Mouse (Mus musculus): ENCODE measurements around the gene Helz.

Gene Helz

DNA sequence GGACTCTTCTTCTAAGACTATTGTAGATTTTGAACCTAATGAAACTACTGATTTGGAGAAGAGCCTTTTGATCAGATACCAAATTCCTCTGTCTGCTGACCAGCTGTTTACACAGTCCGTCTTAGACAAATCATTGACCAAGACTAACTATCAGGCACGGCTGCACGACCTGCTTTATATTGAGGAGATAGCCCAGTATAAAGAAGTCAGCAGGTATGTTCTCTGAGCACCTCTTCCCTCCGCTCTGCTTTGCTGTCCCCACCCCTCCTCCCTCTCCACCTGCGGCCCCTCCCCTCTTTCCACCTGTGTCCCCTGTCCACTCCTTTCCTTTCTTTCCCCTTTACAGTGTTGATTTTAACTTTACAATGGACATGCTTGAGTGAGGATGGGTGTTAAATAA, 66.2 kb downstream of the Helz start:
- no peak for DNase-seq (ENCODE audit: extremely low spot score, low read depth, low spot score)

DNA sequence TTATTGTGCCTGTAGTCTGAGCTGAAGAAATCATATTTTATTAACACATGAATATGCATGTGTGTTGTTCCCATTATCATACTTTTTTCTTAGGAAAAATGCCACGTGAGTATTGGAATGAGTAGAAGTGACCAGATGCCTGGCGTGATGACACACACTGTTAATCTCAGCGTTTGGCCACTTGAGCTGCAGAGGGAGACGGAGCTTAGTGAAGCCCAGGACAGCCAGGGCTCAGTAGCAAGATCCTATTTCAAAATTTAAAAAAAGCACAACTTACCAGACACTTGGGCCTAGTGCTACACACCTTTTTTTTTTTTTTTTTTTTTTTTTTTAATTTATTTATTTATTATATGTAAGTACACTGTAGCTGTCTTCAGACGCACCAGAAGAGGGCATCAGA, 68.0 kb downstream of the Helz start:
- DNase-seq (ENCODE audit: extremely low spot score, low read depth, low spot score), result no peak

DNA sequence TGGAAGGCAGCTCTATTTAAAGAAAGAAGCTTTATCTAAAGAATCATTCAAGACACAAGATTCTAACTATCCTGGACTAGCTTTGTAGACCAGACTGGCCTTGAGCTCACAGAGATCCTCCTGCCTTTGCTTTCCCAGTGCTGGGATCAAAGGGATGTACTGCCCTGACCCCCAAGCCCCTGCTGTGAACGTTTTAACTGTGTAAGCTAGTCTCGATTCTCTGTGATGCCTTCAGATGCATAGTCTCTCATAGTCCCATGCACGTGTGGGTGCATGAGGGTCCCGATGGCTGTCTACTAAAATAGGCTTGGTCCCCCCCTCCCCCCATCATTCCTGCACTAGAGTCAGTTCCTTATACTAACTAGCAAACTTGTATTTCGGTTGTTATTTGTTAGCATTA, 70.2 kb downstream of the Helz start:
- no peak for DNase-seq (ENCODE audit: extremely low spot score, low read depth, low spot score)

DNA sequence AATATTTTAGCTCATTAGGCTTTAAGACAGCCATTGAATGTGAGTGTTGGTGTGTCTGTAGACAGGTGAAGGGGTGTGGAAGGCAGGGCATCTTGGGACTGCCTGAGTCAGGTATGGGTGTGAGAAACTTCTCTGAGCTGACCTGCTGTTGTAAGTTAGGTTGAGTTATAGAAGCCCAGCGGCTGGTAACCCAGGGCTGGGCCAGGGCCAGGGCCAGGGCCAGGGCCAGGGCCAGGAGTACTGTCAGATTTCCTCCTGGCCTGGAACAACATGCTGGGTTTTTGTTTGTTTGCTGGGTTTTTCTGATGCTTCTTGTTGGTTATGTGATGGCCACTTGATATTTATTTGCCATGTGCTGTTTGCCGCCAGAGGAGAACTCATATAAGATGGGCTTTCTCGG, 76.9 kb downstream of the Helz start:
- DNase-seq (ENCODE audit: extremely low spot score, low read depth, low spot score), result no peak

DNA sequence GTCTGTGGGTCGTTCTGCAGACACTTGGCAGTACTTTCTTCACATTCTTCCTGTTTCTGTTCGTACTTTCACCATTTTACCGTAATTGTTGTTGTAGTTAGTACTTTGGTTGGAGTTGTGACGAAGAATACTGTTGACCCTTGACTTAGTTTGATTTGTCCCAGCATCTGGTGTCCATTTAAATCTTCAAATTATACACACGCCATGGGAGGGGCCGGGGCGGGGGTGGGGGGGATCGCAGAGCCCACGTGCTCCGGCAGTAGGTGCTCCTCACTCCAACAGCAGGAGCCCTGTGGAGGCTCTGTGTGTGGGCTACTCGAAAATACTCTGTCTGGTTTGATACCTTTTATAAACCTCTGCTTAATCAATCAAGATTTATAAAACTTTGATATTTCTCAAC, 78.0 kb downstream of the Helz start:
- DNase-seq (ENCODE audit: extremely low spot score, low read depth, low spot score), result no peak

DNA sequence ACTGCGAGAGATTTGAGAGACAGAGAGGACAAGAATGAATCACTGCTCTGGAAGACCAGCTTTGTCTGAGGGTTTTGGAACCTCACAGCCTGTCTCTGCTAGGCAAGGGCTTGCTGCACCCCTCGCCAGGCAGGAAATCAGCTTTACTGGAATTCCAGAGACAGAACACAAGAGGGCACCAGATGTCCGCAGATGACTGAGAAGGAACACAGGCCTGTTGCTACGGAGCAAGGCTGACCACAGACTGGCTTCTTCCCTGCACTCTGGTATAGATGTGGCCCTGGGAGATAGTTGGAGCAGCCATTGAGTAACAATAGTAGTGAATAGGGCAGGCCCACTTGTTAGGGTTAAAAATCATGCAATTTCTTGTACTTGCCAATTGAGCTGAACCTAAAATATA, 81.8 kb downstream of the Helz start:
- peak; percentile 14 for DNase-seq (ENCODE audit: extremely low spot score, low read depth, low spot score)

DNA sequence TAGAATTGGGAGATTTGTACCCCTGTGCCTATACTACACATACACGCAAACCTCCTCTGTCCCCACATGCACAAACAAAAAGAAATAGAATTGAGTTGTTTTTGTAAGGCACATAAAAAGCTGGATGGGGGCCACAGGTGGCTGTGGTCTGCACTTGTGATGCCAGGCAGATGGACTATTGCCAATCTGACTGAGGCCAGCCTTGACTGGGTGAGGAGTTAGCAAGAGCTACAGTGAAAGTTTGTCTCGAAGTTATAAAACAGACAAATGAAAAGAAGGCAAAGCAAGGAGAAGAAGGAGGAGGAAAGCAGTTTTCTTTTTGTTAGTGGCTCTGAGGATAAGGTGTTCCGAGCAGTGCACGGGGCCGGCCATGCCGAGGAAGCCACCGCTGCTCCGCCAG, 82.2 kb downstream of the Helz start:
- DNase-seq (ENCODE audit: extremely low spot score, low read depth, low spot score), result no peak

DNA sequence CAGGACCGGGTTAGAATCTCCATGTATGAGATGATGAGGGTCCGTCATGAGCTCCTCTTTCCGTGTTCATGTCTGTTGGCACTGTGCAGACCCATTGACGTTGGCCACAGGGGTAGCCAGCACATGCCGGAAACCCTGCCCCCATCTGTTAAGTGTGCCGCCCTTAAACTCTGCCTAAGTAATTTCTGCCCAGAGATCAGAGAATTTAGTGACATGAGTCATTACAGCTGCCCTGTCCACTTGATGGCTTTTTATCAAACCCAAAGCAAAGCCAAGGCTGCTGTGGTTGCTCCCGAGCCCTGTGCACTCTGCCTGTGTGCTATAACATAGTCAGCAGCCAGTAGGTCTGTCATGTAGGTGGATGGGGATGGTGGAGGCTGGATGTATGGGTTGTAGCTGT, 83.4 kb downstream of the Helz start:
- DNase-seq (ENCODE audit: extremely low spot score, low read depth, low spot score), result no peak

DNA sequence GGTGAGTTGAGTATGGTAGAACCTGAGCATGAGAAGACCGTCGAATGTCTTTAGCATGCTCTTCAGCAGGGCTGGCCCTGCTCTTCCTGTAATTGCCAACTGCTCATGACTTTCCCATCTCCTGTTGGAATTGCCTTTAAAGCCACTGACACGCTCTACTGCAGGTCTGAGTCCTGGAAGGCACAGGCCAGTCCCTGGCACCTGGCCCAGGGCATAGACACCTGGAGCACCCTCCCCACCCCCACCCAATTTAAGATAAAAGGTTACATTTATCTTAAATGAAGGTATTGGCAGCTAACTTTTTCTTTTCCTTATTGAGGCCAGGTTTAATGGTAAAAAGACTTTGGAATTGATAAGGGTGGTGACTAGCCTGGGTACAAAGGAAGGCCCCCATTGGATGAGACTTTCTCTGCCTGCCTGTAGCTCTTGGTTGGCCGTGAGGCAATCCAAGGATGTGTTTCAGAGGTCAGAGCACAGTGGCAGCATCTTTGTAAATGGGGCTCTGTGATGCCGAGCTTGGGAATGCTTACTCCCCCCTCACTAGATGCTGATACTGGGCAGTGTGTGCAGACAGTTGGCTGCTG, 85.9 kb downstream of the Helz start:
- no peak for DNase-seq (ENCODE audit: extremely low spot score, low read depth, low spot score)

DNA sequence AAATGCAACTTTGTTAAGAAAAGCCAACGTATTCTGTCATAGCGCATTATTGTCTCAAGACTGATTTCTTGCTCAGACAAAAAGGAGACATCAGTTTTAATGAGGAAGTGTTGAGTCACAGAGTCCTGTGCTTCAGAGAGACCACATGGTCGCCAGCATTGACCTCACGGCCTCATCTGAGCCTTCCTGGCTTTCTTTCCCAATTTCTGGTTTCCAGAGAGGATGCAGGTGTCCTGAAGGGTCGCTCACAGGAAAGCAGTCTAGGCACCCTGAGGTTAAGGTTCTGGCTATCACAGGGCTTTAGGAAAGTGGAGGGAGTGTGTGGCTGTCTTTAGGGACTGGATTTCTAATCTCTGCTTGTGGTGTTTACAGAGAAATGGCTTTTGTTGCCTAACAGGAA, 90.4 kb downstream of the Helz start:
- DNase-seq (ENCODE audit: extremely low spot score, low read depth, low spot score), result no peak

DNA sequence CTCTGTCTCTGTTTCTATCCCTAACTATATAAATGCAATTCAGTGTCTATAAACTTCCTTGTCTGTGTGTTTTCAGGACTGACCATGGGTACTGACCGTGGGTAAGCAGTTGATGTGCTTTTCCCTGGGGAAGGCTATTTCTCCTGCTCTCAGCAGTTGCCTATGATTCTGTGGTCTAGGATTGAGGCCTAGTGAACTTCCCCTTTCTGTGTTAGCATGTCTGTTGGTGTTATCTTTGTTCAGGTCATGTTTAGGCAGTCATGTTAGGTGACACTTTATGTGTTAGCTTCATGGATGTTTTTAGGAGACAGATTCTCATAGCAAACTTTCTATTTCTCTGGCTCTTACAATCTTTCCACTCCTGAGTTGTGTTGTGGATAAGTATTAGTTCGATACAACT, 91.9 kb downstream of the Helz start:
- no peak for DNase-seq (ENCODE audit: extremely low spot score, low read depth, low spot score)

DNA sequence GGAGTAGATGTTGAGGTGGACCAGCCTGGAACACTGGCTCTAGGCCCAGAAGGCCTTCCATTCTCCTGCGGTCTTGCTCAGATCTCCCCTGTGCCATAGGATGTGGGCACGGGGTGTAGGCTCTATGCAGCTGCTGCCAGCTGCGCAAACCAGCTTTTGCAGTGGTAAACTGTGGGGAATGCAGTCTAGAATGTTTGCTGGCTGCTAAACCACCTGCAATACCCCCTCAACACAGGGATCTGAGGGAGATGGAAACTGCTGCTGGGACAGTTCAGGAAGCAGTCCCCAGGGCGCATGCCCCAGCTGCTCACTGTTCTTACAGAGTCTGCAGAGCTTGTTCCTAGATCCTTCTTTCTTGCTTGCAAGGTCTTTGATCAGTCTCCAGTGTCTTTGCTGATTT, 96.7 kb downstream of the Helz start:
- DNase-seq (ENCODE audit: extremely low spot score, low read depth, low spot score), result no peak

DNA sequence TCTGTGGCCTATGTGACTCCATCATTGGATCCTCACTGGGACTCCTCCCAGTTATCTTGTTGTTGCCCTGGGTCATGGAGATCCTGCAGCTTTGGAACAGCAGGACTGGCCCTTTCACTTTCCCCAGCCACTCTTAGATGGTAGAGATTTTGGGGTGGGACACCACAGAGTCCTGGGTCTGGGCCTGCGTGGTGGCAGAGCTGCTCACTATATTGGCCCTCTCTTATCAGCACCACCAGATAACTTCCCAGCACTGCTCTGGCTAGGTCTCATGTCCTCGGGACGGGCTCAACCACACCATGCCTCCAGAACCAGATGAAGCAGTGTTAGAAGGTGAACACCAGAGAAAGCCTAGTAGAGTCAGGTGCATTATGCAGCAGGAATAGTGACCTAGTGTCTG, 99.6 kb downstream of the Helz start:
- no peak for DNase-seq (ENCODE audit: extremely low spot score, low read depth, low spot score)

DNA sequence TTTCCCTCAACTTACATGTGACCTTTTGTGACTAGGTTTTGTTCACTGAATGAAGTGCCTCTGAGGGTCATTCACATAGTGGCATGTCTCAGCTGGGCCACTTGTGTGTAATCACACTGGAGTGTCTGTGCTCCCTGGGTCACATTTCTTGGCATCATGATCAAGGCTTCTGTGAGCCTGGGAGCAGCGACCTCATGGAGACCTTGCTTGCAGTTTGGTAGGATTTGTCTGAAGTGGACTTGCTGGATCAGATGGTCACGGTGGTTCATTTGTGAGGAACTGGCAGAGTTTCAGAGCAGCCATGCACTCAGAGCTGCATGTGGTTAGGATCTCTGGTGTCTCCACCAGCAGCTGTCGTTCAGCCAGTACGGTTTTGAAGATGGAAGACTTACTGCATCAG, 100.9 kb downstream of the Helz start:
- no peak for DNase-seq (ENCODE audit: extremely low spot score, low read depth, low spot score)

DNA sequence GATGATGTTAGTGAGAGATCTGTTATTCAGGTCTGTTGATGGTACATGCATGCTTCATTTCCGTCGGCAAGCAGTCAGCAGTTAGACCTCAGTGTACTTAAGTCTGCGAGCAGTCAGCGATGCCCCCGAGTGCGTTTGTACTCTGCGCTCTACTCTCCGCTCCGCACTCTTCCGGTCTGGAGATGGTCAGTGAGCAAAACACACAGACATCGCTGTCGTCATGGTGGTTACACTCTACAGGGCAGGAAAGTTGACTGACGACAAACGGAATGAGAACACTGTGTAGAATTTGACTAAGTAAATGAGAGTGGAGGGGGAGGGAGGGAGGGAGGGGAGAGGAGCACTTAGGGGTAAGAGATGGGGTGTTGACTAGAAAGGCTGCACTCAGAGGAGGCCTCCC, 101.7 kb downstream of the Helz start:
- no peak for DNase-seq (ENCODE audit: extremely low spot score, low read depth, low spot score)

DNA sequence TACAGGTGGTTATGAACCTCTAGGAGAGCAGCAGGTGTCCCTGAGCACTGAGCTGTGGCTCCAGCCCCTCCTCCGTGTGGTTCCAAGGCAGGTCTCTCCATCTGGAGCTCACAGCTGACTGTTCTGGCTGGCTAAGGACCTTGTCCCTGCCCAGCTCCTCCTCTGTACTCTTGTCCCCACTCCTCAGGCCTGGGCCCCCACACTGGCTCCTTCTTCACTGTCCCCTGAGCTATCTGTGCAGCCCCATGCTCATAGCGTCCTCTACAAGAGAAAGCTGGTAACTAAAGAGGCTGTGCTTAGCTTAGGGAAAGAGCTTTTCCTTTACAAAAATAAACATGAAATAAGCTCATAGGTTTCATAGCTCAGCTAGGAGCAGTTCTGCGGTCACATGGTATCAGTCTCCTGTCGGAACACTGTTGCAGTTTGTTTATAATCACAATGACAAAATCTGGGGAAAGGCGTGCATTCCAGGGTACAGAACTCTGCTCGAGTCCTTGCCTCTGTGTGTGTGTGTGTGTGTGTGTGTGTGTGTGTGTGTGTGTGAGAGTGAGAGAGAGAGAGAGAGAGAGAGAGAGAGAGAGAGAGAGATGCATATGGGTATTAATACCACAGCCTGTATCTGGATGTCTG, 102.8 kb downstream of the Helz start:
- DNase-seq (ENCODE audit: extremely low spot score, low read depth, low spot score), result no peak

DNA sequence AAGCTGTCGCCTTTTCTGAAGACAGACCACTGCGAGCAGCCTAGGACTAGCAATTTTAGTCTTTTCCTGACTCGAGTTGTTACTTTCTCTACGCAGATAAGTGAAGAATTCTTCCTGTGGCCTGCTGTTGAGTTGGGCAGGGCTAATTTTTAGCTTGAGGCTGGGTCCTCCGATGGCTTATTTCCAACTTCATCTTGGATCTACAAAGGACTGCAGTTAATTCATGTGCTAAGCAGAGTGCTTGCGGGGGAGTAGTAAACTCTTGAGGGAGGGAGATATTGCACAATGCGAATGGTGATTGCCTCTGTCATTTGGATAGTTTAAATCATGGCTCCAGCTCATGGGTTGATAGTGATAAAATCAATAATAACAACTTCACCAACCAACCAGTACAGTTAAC, 103.7 kb downstream of the Helz start:
- no peak for DNase-seq (ENCODE audit: extremely low spot score, low read depth, low spot score)

DNA sequence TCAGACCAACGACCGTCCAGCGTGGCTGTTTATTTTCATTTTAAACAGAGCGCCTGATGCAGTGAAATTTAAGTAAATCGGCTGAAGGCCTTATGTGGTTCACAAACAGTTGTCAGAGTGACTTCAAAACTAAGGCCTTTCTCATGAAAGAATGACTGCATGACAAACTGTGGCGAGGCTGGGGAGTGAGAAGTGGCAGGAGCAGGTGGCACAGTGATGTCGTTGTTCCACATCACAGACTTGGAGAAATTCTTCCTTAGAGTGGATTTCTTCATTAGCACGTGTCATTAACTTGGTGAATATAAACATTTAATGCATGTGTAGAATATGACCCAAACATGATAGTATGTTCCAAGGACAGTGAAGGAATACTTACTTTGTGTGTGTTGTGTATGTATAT, 104.4 kb downstream of the Helz start:
- DNase-seq (ENCODE audit: extremely low spot score, low read depth, low spot score), result no peak

DNA sequence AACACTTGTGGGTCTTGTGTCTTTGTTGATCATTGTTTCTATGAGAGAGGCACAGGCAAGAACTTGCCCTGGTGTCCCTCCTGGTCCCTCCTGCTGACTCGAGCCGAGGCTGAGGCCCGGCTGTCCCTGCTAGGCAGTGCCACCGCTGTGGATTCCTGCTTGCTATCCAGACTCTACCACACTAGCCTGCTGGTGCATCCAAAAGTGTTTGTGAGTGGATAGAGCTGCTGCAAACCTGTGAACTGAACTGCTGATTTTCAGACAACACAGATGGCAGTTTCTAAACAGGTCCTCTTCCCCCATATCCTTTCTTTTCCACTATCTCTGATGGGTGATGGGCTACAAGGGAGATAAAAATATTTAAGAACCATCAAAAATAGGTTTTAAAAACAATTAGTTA, 107.8 kb downstream of the Helz start:
- DNase-seq (ENCODE audit: extremely low spot score, low read depth, low spot score), result no peak

DNA sequence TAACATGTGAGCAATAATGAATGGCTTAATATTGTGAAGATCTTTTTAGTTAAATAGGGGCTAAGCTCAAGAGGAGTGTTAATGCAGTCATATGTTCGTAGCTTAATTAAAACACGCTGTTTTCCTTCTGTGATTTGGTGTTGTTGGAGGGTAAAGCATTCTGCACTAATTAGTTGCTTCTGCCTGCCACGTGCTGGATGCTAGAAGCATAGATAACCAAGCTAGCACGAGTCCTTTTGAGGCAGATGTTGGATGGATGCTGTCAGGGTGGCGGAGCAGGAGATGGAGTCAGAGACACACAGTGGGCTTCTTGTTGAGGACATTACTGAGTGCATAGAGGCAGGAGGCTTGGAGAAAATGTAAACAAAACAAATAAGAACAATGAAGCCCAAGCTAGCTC, 109.4 kb downstream of the Helz start:
- DNase-seq (ENCODE audit: extremely low spot score, low read depth, low spot score), result no peak

DNA sequence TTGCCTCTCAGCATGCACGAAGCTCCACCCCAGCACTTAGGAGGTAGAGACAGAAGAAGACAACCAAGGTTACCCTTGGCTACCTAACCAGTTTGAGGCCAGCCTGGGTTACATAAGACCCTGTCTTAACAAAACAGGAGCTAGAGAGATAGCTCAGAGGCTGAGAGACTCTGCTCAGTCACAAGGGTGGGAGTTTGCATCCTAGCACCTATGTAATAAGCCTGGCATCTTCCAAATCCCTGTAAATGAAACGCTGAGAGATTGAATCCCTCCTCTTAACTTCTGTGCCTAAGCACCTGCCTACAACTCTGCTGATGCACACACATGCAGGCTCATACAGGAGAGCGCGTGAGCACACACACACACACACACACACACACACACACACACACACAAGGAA, 112.7 kb downstream of the Helz start:
- no peak for DNase-seq (ENCODE audit: extremely low spot score, low read depth, low spot score)

DNA sequence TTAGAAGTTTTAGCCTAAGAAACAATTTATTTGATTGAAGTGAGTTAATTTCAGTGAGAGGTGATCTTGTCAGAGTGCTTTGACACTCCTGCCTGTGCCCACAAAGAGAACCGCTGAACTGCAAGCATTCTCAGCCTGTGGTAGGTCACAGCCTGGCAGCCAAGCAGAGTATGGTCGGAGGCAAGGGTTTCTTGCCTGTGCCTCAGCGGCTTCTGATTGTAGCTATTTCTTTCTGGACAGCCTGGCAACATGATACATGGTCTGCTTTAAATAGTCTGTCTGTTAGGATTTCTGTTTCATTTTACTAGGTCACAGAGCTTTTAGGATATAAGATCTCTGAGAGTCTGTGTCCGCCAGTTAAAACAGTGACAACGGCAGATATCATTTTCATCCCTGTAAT, 114.9 kb downstream of the Helz start:
- DNase-seq (ENCODE audit: extremely low spot score, low read depth, low spot score), result no peak

DNA sequence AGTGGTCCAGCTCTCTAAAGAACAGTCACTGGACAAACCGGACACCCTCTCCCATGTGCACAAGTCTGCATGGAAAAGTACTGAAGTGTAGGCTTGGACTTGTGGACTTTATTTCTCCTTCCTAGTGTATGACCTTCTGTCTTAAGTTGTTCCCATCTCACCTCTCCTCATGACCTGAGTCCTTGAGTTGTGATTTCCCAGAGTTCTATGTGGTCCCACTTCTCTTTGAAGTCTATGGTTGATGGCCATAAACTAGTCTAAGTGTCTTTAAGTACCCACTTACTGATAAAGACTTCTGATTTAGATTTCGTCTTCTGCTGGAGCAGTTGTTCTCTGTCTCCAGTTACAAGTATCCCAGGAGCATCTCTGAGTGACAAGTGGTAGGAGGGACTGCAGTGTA, 119.8 kb downstream of the Helz start:
- DNase-seq (ENCODE audit: extremely low spot score, low read depth, low spot score), result no peak

Measured in hindlimb bud, embryonic 11.5 days (tissue).